Mouse (Mus musculus) cerebellum, adult 2 months (tissue): ENCODE measurements at regions not wholly inside any gene's neighbourhood (a gene's known extent, or its start where the extent isn't known, plus 50 kb on each side); places are given as distances from the start of the nearest gene placed in this dataset.

Experiments used
- CTCF ChIP-seq: fragments of 200-500 bp; IDR thresholded peaks from 2 replicates; pipeline ENCODE4 v1.5.1; 2011; ENCODE audit warnings: low read depth, mild to moderate bottlenecking, control low read depth, low read length, moderate library complexity, borderline replicate concordance; ENCODE audit not compliant: insufficient read depth
- POLR2A ChIP-seq: fragments of 200-500 bp; IDR thresholded peaks from 2 replicates; pipeline ENCODE4 v1.6.1; 2011; ENCODE audit warnings: low read length, control low read depth, borderline replicate concordance; ENCODE audit not compliant: insufficient read depth

DNA sequence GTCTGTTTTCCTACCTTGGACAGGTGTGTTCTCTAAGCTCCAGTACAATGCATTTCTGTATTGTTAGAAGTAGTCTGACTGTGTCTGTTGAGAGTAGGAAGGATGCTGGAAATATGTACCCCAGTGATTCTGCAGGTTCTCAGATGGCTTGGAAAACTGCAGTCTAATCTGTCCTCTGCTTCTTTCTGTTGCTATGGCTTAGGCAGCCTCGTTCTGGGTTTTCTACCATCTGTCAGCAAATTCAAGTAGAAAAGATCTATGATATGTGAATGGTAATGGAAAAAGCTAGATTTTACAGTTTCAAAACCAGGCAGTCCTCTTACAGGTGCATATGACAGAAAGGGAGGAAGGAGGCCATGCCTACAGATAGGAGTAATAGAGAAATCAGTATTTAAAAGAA lies 528.9 kb upstream of the Ccdc54 start:
- TF ChIP-seq CTCF (no peak), POLR2A (no peak)
